Mouse (Mus musculus) E14TG2a.4 (cell line): ENCODE data around the gene Gp1ba.

Experiments
- CTCF ChIP-seq: conservative IDR thresholded peaks from 2 replicates; pipeline ENCODE4 v1.5.1; 2014; ENCODE audit warnings: low read length
- NANOG ChIP-seq: IDR thresholded peaks from 2 replicates; pipeline ENCODE4 v1.6.1; 2014; ENCODE audit warnings: borderline replicate concordance, low read length, mixed read lengths
- POU5F1 ChIP-seq: IDR thresholded peaks from 2 replicates; pipeline ENCODE4 v1.6.1; 2014; ENCODE audit warnings: low read length, borderline replicate concordance

- TF ChIP-seq CTCF = no peak
- TF ChIP-seq POU5F1 = no peak
- TF ChIP-seq NANOG = no peak
These were observed 15.4 kb downstream of the Gp1ba start, which contains the start of gene Pfn1 for GRCm38 (mm10) chr11:70654198-70654922.
